Mouse (Mus musculus) v-Abl transformed pro-B cells (cell line): ENCODE measurements around the gene Tbc1d14.

Experiments
- in situ Hi-C, 2 experiments: fragments of 400-800 bp; cut with MboI; formaldehyde crosslinking; loops; one replicate each; pipeline ENCODE4 v1.15.1; 2025; ENCODE audit not compliant: unreplicated experiment in 2 of 2

Gene Tbc1d14

GRCm38 (mm10) chr5:36479735-36480134 is 113.3 kb downstream of the Tbc1d14 start:
- in situ Hi-C loops: loop anchor here (5.0 kb wide), 2 partner anchors 53 to 103 kb away; no protein-coding TSS in a partner anchor

GRCm38 (mm10) chr5:36478540-36479420 is 114.3 kb downstream of the Tbc1d14 start:
- in situ Hi-C loops: loop anchor here (5.0 kb wide), 2 partner anchors 54 to 104 kb away; no protein-coding TSS in a partner anchor

DNA sequence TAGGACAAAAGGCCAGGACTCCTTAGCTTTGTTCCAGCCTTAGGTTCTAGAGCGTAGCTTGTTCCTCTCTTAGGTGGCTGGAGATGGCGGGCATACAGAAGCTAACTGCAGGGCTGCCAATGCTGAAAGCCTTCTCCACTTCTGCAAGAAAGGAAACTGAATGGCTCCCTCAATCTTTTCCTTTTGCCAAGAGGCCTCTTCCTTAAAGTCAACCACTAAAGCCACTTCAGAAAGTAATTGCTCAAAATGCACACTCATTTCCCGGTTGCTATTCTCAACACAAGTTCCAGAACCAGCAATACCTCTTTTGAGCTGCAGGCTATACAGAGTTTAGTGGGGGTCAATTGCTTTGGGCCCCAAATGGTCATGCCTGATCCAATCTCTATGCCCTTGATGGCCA is 115.6 kb downstream of the Tbc1d14 start:
- in situ Hi-C loops: loop anchor here (5.0 kb wide), 2 partner anchors 55 to 105 kb away; no protein-coding TSS in a partner anchor

DNA sequence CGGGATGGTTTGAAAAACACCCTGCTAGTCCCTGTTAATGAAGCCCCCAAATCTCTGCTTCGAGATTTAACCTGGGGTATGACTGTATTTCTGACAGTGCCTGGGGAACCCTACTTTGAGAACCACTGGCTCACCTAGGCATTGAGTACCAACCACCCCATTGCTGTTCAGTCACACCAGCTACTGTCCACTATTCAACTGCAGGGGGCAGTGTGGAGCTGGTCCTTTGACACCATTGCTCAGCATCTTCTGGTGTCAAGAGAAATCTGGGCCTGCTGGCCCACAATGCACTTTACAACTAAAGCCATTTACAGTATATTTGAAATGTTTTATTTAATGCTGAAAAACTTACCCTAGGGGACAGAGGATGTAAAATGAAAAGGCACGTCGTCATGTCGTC is 118.8 kb downstream of the Tbc1d14 start:
- in situ Hi-C loops: no loop called here

DNA sequence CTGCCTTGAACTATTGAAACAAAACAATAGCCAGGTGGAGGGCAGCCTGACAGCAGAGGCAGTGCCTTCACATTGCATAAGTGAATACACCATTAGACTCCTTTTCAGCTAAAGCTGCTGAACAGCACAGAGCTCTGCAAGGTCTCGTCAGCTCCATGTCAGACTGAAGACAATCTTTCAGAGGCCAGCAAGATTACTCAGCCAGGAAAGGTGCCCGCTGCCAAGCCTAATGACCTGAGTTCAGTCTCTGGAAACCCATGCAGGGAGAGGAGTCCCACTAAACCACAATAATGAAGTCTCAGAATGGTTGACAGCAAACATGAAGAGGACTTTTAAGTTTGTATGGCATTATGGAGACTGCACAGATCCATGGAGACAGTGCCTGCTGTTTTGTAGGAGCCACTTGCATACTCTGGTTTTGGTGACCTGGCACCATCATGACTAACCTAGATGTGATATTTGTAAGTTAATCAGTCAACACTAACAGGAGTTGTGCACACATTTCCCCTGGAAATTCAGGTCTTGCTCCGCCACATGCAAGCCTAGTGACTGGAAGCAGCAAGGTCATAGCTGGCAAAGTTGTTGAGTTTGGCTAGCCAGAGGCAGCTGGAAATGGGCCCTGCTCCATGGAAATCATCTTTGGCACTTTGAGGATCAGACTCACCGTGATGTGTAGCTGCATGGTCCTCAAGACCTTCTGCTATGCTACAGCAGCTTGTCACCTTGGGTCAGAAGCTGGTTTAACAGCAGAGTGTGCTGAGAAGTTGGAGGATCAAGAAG is 120.0 kb downstream of the Tbc1d14 start:
- in situ Hi-C loops: no loop called here

DNA sequence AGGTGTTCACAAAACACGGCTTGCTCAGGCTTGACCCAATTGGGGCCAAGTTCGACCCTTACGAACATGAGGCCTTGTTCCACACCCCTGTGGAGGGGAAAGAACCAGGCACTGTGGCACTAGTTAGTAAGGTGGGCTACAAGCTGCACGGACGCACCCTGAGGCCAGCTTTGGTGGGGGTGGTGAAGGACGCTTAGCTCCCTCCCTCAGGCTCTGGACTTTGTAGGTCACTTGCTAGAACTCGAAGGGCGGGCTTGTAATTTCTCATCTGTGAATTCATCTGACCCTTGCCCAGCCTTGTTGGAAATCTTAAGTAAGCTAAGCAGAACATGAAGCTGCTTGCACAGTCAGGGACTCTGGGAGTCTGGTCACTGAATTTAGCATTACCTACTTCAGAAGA is 121.9 kb downstream of the Tbc1d14 start:
- in situ Hi-C loops: no loop called here

GRCm38 (mm10) chr5:36465889-36466288 is 127.2 kb downstream of the Tbc1d14 start:
- in situ Hi-C loops: no loop called here

DNA sequence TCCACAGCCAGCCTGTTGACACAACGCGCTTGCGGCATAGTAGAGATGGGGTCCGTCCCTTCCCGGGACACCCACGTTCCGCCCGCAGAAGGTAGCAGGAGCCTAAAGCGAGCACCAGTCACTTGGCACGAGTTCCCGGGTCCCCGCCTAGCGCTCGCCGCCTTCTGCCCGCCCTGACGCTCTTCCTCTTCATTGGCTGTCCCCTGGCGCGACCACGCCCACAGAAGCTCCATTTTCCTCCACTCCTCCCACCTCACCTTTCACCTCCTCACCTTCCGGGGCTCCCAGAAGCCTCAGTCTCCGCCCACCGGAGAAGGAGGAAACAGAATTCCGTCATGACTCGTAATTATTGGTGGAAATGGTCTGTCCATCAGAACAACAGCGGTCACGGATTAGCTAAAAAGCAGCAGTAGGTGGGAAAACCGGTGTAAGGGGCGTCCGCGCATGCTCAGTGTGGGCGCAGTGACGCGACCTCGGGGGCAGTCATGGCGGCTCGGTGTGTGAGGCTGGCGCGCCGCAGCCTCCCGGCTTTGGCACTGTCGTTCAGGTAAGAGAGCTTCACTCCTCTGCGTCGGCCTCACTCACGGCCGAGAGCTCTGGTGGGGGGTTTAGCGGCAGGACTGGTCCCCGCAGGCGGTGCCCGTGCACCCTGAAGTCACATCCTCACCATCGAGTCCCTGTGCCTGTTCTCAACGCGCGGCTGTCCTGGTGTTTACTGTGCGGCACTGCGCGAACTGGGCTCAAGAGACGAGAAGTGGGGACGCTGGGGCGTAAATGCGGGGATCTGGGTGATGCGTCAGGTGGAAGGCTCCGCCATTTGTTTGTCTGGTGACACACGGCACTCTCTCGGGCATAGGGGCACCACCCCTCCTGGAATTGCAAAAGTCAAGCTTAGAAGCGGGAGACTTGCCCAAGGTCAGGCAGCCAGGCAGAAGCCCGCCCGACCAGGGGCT is 128.1 kb downstream of the Tbc1d14 start, which contains the start of gene Grpel1:
Gene Grpel1 (plus strand): TSS at position 290 of the 953 bp plus-strand sequence.
- in situ Hi-C loops: loop anchor here (5.0 kb wide), 1 partner anchor 277 kb away; no protein-coding TSS in a partner anchor

GRCm38 (mm10) chr5:36463391-36463790 is 129.7 kb downstream of the Tbc1d14 start:
- in situ Hi-C loops: loop anchor here (5.0 kb wide), 1 partner anchor 279 kb away; no protein-coding TSS in a partner anchor

- in situ Hi-C loops: loop anchor here (5.0 kb wide), 1 partner anchor 279 kb away; no protein-coding TSS in a partner anchor
Observed at GRCm38 (mm10) chr5:36462810-36463209, 130.3 kb downstream of the Tbc1d14 start.

DNA sequence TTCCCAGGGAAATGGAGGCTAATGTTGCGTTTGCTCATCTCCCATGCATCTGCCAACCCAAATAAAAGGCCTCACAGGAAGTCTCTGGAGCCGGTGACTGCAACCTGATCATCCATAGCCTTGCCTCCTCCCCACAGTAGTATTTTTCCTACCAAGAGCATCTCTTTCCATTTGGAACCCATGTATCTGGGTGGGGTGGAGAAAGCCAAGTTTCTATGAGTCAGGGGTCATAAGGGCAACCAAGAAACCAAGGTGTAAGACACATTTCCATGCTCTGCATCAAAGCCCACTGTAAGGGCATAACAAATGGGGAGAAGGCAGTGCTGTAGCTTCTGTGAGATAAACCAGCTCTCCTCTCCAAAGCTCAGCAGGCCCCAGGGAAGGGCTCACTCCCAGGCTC is 131.8 kb downstream of the Tbc1d14 start:
- in situ Hi-C loops: loop anchor here (5.0 kb wide), 1 partner anchor 281 kb away; no protein-coding TSS in a partner anchor

GRCm38 (mm10) chr5:36460712-36461111 is 132.4 kb downstream of the Tbc1d14 start:
- in situ Hi-C loops: loop anchor here (5.0 kb wide), 1 partner anchor 282 kb away; no protein-coding TSS in a partner anchor

DNA sequence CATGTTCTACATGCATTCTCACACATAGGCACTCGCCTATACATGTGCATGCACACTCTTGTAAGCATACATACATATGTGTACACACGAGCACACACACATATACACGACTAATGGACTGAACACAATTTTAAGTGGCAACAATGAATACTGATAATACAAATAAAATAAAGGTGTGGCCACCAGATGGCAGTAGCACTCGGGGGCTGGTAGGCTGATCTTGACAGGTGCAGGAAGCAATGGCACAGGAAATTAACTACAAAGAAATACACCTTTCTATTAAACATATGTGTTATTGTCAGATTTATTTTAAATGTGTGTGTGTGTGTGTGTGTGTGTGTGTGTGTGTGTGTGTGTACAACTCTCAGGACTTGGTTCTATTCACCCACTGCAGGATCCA is 134.2 kb downstream of the Tbc1d14 start:
- in situ Hi-C loops: no loop called here

DNA sequence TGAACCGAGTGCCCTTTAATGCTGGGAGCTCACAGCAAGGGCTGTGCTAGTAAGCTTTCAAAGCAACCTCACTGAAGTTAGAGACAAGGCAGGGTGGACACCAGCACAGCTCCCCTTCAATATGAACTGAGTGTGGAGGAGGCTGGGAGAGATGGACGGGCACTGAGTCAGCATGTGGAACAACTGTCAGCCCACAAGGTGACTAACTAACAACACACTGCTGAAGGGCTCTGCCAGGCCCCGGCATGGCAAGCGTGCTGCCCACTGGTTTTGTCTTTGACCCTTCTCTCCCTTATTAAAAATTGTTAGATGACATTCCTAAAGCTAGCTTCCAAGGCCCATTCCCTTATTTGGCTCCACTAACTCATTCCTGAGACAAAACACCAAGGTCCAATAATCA is 135.4 kb downstream of the Tbc1d14 start:
- in situ Hi-C loops: no loop called here

DNA sequence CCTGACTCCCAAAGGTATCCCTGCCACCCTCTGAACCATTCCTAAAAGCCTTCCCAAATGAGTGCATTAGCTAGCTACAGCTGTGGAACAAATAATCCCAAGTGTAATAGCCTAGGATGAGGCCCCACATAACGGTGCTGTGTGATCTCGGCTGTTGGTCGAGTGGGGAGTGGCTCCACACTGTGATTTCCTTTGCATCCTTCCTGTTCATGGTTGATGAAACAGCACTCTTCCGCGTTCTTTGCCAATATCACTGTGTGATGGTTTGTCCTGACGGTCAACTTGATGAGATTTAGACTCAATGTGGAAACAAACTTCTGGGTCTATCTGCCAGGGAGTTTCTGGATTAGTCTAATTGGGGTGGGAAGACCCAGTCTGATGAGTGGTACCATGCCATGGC is 140.3 kb downstream of the Tbc1d14 start:
- in situ Hi-C loops: no loop called here

DNA sequence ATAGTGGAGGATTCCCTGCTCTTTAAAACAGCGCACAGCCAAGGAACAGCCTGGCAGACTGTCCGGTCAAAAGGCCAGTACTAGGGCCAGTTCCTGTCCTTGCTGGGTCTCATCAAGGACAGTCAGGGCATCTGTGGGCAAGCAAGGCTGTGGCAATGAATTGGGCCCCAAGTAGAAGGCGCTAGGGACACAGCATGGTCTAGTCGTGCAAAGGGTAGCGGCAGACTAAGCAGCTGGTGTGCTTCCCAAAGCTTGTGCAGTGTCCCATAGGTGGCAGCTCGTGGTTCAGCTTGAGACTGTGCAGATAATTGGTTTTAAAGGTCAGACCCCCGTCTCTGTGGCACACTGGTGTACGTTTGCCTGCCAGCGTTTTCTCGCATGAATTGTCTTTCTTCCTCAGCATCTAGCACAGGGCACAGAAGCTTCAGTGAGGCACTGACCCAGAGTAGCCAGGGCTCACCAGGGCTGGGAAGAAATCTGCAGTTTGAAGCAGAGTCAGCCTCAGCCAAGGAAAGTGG is 141.1 kb downstream of the Tbc1d14 start:
- in situ Hi-C loops: no loop called here

- in situ Hi-C loops: no loop called here
Observed at GRCm38 (mm10) chr5:36451119-36451518, 142.0 kb downstream of the Tbc1d14 start.

DNA sequence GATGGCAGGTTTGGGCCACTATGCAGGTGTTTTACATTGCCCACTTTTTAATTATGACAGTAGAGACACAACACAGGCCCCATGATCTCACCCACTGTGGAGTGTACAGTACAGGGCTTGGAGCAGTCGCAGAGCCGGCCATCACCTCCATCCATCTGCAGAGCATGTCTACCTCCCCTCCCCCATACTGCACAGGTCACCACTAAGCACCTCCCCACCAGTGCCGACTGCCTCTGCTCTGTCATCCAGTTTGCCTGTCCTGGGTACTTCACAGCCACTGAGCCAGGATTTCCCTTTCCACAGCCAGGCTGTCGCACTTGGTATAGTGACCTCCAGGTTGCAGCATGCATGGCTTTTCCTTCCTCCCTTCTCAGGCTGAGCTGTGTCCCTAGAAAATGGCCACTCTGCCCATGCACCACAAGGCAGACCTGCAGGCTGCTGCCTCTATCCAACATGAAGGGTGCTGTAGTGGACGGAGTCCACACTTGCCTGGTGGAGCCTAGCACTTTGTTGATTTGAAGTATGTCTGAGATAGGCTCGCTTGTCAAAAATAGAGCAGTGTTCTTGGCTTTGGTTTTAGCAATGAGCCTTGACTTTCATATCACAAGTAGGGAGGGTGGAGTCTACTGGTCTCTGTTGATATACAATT is 143.2 kb downstream of the Tbc1d14 start:
- in situ Hi-C loops: no loop called here

DNA sequence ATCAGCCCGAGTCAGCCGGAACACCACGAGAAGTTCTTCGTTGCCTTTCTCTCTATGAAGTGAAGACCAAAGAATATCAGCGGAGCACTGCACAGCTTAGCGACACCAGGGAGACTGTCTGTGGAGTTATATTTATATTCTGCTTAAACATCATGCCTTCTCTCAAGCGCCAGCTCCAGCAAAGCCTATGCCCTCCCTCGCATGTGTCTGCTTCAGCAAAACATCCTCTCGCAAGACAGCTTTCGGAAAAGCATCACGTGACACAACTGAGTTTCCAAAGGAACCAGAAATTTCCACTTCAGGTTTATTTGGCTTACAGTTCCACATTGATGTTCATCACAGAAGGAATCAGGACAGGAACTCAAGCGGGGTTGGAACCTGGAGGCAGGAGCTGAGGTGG is 145.2 kb downstream of the Tbc1d14 start:
- in situ Hi-C loops: no loop called here
